Mouse (Mus musculus): Measurements from ENCODE around the gene Vmn2r105. TPM values are rescaled to one million over a fixed set of nuclear protein-coding genes. Genes with fewer than 3 reads are reported as not detected.

Gene Vmn2r105
- not detected in 2 replicates for polyA plus RNA-seq (2012; rRNA removed)

DNA sequence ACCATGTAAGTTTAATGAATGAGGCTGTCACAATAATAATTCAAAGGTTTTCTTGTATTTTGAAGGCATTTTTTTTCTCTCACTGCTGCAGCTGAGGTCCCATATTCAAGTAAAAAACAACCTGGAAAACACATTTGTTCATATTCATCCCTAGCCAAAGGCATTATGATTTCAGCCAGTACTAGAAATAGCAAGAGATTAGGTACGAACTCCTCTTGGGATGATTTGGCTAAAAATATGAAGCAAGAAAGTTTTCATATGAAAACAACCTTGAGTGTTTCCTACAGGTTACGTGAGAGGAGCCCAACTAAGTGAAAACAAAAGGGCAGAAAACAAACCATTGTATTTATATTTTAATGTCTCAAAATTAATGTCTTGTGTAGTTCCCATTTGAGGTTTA, at the start of gene Vmn2r105:
Gene Vmn2r105, minus strand, starts transcription at position 101 of the 400 bp plus-strand sequence.
- 49% methylated on average over 2 of the region's 2 CpGs for WGBS
- no peak within 1 kb of the TSS for H3K4me3 ChIP-seq (replicated peaks; ENCODE audit: insufficient read depth, low read depth, low read length)
- no peaks in the 10 kb centered on the region for H3K27me3 ChIP-seq (ENCODE audit: control insufficient read depth, insufficient read depth, low read length)
- no peak for DNase-seq
- TF ChIP-seq CTCF (IDR thresholded peaks at IDR 0.05; ENCODE audit: borderline replicate concordance, insufficient read depth, low read depth, low read length), result no peak
- no peak for TF ChIP-seq POLR2A (IDR thresholded peaks at IDR 0.05; ENCODE audit: borderline replicate concordance, insufficient read depth, low read length)
- H3K27ac ChIP-seq (ENCODE audit: insufficient read depth, low read length), result no peak within 1 kb of the TSS
- no peaks in the 10 kb centered on the region for H3K4me1 ChIP-seq (ENCODE audit: control insufficient read depth, insufficient read depth, low read length)

DNA sequence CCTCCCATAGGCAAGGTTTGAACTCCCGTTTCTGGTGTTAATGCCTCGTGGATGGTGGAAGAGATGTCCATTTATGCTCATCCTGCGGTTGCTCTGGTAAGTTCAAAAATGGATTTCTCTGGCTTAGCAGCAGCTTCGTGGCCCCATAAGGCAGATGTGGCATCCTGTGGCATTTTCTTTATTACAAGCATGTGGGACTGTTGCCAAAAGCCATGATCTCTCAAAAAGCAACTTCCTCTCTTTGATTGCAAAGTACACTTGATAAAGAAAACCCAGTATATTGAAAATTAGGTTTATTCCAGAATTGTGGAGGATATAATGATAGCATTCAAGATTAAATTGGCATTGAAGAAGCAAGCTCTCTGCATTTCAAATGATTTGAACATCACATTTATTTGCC, 20.7 kb upstream of the Vmn2r105 start:
- TF ChIP-seq POLR2A (IDR thresholded peaks at IDR 0.05; ENCODE audit: borderline replicate concordance, insufficient read depth, low read length), result no peak
- no peak for TF ChIP-seq CTCF (IDR thresholded peaks at IDR 0.05; ENCODE audit: borderline replicate concordance, insufficient read depth, low read depth, low read length)
- no peak for DNase-seq
- no peak overlapping the region for H3K27ac ChIP-seq (ENCODE audit: insufficient read depth, low read length)
- no peaks in the 10 kb centered on the region for H3K27me3 ChIP-seq (ENCODE audit: control insufficient read depth, insufficient read depth, low read length)
- H3K4me1 ChIP-seq (ENCODE audit: control insufficient read depth, insufficient read depth, low read length), result no peaks in the 10 kb centered on the region
- 57% methylated on average over 4 of the region's 4 CpGs for WGBS
- no peak overlapping the region for H3K4me3 ChIP-seq (replicated peaks; ENCODE audit: insufficient read depth, low read depth, low read length)

- TF ChIP-seq POLR2A (IDR thresholded peaks at IDR 0.05; ENCODE audit: borderline replicate concordance, insufficient read depth, low read length) (no peak), CTCF (IDR thresholded peaks at IDR 0.05; ENCODE audit: borderline replicate concordance, insufficient read depth, low read depth, low read length) (no peak)
- Histone ChIP-seq H3K27ac (ENCODE audit: insufficient read depth, low read length) (no peak within 1 kb of the TSS), H3K27me3 (ENCODE audit: control insufficient read depth, insufficient read depth, low read length) (no peaks in the 10 kb centered on the region), H3K4me1 (ENCODE audit: control insufficient read depth, insufficient read depth, low read length) (no peaks in the 10 kb centered on the region), H3K4me3 (replicated peaks; ENCODE audit: insufficient read depth, low read depth, low read length) (no peak within 1 kb of the TSS)
- DNase-seq, result no peak
Measured at GRCm38 (mm10) chr17:20182997-20183396, 51.9 kb downstream of the Vmn2r105 start, which contains the start of gene Fpr-rs6. TSS of gene Fpr-rs6 (minus strand) at chr17:20183097.

Other genes starting within 250 kb of the Vmn2r105 start
- not detected in 2 replicates for gene Vmn2r104, start 186.7 kb downstream of the Vmn2r105 start, polyA plus RNA-seq (2012; rRNA removed)
- not detected in 2 replicates for gene Fpr-rs7, start 120.8 kb downstream of the Vmn2r105 start, polyA plus RNA-seq (2012; rRNA removed)
- gene Fpr-rs6, start 52.0 kb downstream of the Vmn2r105 start, polyA plus RNA-seq (2012; rRNA removed), result not detected in 2 replicates
- gene Vmn2r106, start 50.5 kb upstream of the Vmn2r105 start, polyA plus RNA-seq (2012; rRNA removed), result not detected in 2 replicates
- not detected in 2 replicates for gene Vmn2r107, start 110.2 kb upstream of the Vmn2r105 start, polyA plus RNA-seq (2012; rRNA removed)
- gene Vmn1r224, start 179.1 kb upstream of the Vmn2r105 start, polyA plus RNA-seq (2012; rRNA removed), result not detected in 2 replicates
- not detected in 2 replicates for gene Vmn2r108, start 246.3 kb upstream of the Vmn2r105 start, polyA plus RNA-seq (2012; rRNA removed)